Mouse (Mus musculus) stomach, embryonic 15.5 days (tissue): ENCODE data around the gene OR5BS1P. TPM values are rescaled to one million over a fixed set of nuclear protein-coding genes. Genes with fewer than 3 reads are reported as not detected.
"Not testable (repeated sequence)": the region's sequence is repeated elsewhere in the genome, so short reads cannot be mapped to it uniquely, and the experiment has no call there.

Source experiments
- ATAC-seq: fragments of 200-750 bp; cut with Nextera tagmentation; 2 replicates; pipeline ENCODE4 v1.8.0; 2017; ENCODE audit warnings: low read depth, moderate number of reproducible peaks, moderate TSS enrichment; ENCODE audit not compliant: insufficient read depth, low FRiP score
- H3K27ac ChIP-seq: fragments of 300-500 bp; sonication (generic); 2 replicates; pipeline ENCODE4 v1.5.1; 2015; ENCODE audit warnings: mild to moderate bottlenecking, inconsistent platforms
- H3K27me3 ChIP-seq: fragments of 300-500 bp; sonication (generic); replicated peaks from 2 replicates; pipeline ENCODE4 v1.6.1; 2015; ENCODE audit warnings: inconsistent platforms
- H3K36me3 ChIP-seq: fragments of 300-500 bp; sonication (generic); 2 replicates; pipeline ENCODE4 v1.6.1; 2015; ENCODE audit warnings: inconsistent platforms
- H3K4me1 ChIP-seq: fragments of 300-500 bp; sonication (generic); 2 replicates; pipeline ENCODE4 v1.6.1; 2015; ENCODE audit warnings: inconsistent platforms
- H3K4me2 ChIP-seq: fragments of 300-500 bp; sonication (generic); 2 replicates; pipeline ENCODE4 v1.6.1; 2015; ENCODE audit warnings: mild to moderate bottlenecking, inconsistent platforms
- H3K4me3 ChIP-seq: fragments of 300-500 bp; sonication (generic); replicated peaks from 2 replicates; pipeline ENCODE4 v1.5.1; 2015; ENCODE audit warnings: inconsistent platforms
- H3K9ac ChIP-seq: fragments of 300-500 bp; sonication (generic); 2 replicates; pipeline ENCODE4 v1.6.1; 2015; ENCODE audit warnings: inconsistent platforms
- H3K9me3 ChIP-seq: fragments of 300-500 bp; sonication (generic); 2 replicates; pipeline ENCODE4 v1.6.1; 2016; ENCODE audit warnings: inconsistent platforms
- WGBS: fragments of 180-500 bp; shearing (Covaris S2); methylation state at CpG from one replicate; pipeline ENCODE4 v1.1.7; 2015; 5-methylcytosine and 5-hydroxymethylcytosine counted together
- polyA plus RNA-seq: library from polyadenylated mRNA; unstranded; fragments of >200 nt; fragmentation: Nextera tagmentation; extraction: Ambion mirVana; gene quantifications from 2 replicates; pipeline ENCODE4 v1.2.1, GENCODE M21; 2015

Gene OR5BS1P
- not detected in 2 replicates for polyA plus RNA-seq

GRCm38 (mm10) chr15:98469596-98469995 is at the start of gene OR5BS1P:
OR5BS1P (plus strand) TSS chr15:98469896.
- H3K9ac ChIP-seq = no peak within 1 kb of the TSS
- H3K9me3 ChIP-seq = no peaks in the 10 kb centered on the region
- H3K27ac ChIP-seq = no peak within 1 kb of the TSS
- H3K4me3 ChIP-seq = no peak within 1 kb of the TSS
- H3K27me3 ChIP-seq = no peaks in the 10 kb centered on the region
- 94% methylated on average over 4 of the region's 4 CpGs for WGBS
- no peak within 1 kb of the TSS for H3K4me2 ChIP-seq
- H3K36me3 ChIP-seq = no peaks in the 10 kb centered on the region
- no peaks in the 10 kb centered on the region for H3K4me1 ChIP-seq
- no peak for ATAC-seq

GRCm38 (mm10) chr15:98420897-98421296 is 48.8 kb upstream of the OR5BS1P start:
- Histone ChIP-seq H3K4me3 (no peak overlapping the region), H3K4me2 (no peak overlapping the region), H3K4me1 (no peaks in the 10 kb centered on the region), H3K36me3 (no peaks in the 10 kb centered on the region), H3K27me3 (no peaks in the 10 kb centered on the region), H3K9me3 (no peaks in the 10 kb centered on the region), H3K27ac (no peak overlapping the region), H3K9ac (no peak overlapping the region)
- 56% methylated on average over 4 of the region's 4 CpGs for WGBS
- ATAC-seq = no peak

GRCm38 (mm10) chr15:98424326-98424725 is 45.4 kb upstream of the OR5BS1P start:
- no peaks in the 10 kb centered on the region for H3K36me3 ChIP-seq
- H3K9ac ChIP-seq = no peak overlapping the region
- H3K9me3 ChIP-seq = no peaks in the 10 kb centered on the region
- no peak overlapping the region for H3K4me2 ChIP-seq
- no peak overlapping the region for H3K4me3 ChIP-seq
- no peak for ATAC-seq
- no peaks in the 10 kb centered on the region for H3K4me1 ChIP-seq
- H3K27me3 ChIP-seq = no peaks in the 10 kb centered on the region
- no peak overlapping the region for H3K27ac ChIP-seq
- WGBS = 59% methylated on average over 14 of the region's 14 CpGs

GRCm38 (mm10) chr15:98424753-98425152 is 44.9 kb upstream of the OR5BS1P start:
- no peak for ATAC-seq
- Histone ChIP-seq H3K4me2 (no peak overlapping the region), H3K9ac (no peak overlapping the region), H3K27ac (no peak overlapping the region), H3K36me3 (no peaks in the 10 kb centered on the region), H3K4me1 (no peaks in the 10 kb centered on the region), H3K9me3 (no peaks in the 10 kb centered on the region), H3K4me3 (no peak overlapping the region), H3K27me3 (no peaks in the 10 kb centered on the region)
- 50% methylated on average over 6 of the region's 6 CpGs for WGBS

GRCm38 (mm10) chr15:98425188-98425587 is 44.5 kb upstream of the OR5BS1P start:
- Histone ChIP-seq H3K9ac (no peak overlapping the region), H3K27me3 (no peaks in the 10 kb centered on the region), H3K36me3 (no peaks in the 10 kb centered on the region), H3K9me3 (no peaks in the 10 kb centered on the region), H3K4me3 (no peak overlapping the region), H3K4me1 (no peaks in the 10 kb centered on the region), H3K4me2 (no peak overlapping the region), H3K27ac (no peak overlapping the region)
- WGBS = 74% methylated on average over 7 of the region's 7 CpGs
- ATAC-seq = no peak; the same call in 1 of the 2 replicates

- 76% methylated on average over 5 of the region's 5 CpGs for WGBS
- not testable (repeated sequence) for H3K9me3 ChIP-seq, ATAC-seq
These were observed 38.8 kb upstream of the OR5BS1P start, which contains the start of gene Olfr282 for GRCm38 (mm10) chr15:98430925-98431324. Olfr282 (plus strand) TSS chr15:98431225.

GRCm38 (mm10) chr15:98444561-98444960 is 25.1 kb upstream of the OR5BS1P start:
- H3K27ac ChIP-seq = no peak overlapping the region
- H3K27me3 ChIP-seq = no peaks in the 10 kb centered on the region
- no peaks in the 10 kb centered on the region for H3K36me3 ChIP-seq
- H3K9me3 ChIP-seq = no peaks in the 10 kb centered on the region
- H3K4me3 ChIP-seq = no peak overlapping the region
- no peak overlapping the region for H3K9ac ChIP-seq
- no peaks in the 10 kb centered on the region for H3K4me1 ChIP-seq
- no peak overlapping the region for H3K4me2 ChIP-seq
- WGBS = 74% methylated on average over 3 of the region's 3 CpGs
- no peak for ATAC-seq

More at GRCm38 (mm10) chr15:98430925-98431324, 38.8 kb upstream of the OR5BS1P start, which contains the start of gene Olfr282:
- H3K27ac ChIP-seq, H3K4me1 ChIP-seq, H3K4me2 ChIP-seq, H3K36me3 ChIP-seq, H3K9ac ChIP-seq, H3K27me3 ChIP-seq, H3K4me3 ChIP-seq: not testable (repeated sequence)

GRCm38 (mm10) chr15:98448521-98448920 is 21.2 kb upstream of the OR5BS1P start:
- 50% methylated on average over 4 of the region's 4 CpGs for WGBS
- ATAC-seq = no peak

GRCm38 (mm10) chr15:98452288-98452687 is 17.4 kb upstream of the OR5BS1P start, which contains the start of gene Olfr281:
Olfr281 (plus strand) TSS chr15:98452588.
- Histone ChIP-seq H3K4me3 (no peak within 1 kb of the TSS), H3K9ac (no peak within 1 kb of the TSS), H3K36me3 (no peaks in the 10 kb centered on the region), H3K27me3 (no peaks in the 10 kb centered on the region), H3K4me2 (no peak within 1 kb of the TSS), H3K27ac (no peak within 1 kb of the TSS), H3K4me1 (no peaks in the 10 kb centered on the region), H3K9me3 (no peaks in the 10 kb centered on the region)
- ATAC-seq = no peak
- WGBS = 87% methylated on average over 7 of the region's 7 CpGs

More at GRCm38 (mm10) chr15:98448521-98448920, 21.2 kb upstream of the OR5BS1P start:
- Histone ChIP-seq H3K9me3 (no peaks in the 10 kb centered on the region), H3K9ac (no peak overlapping the region), H3K27me3 (no peaks in the 10 kb centered on the region), H3K4me2 (no peak overlapping the region), H3K4me3 (no peak overlapping the region), H3K36me3 (no peaks in the 10 kb centered on the region), H3K4me1 (no peaks in the 10 kb centered on the region), H3K27ac (no peak overlapping the region)

- 92% methylated on average over 13 of the region's 13 CpGs for WGBS
- H3K4me1 ChIP-seq = no peaks in the 10 kb centered on the region
- no peak overlapping the region for H3K27ac ChIP-seq
- no peak overlapping the region for H3K4me2 ChIP-seq
- H3K27me3 ChIP-seq = no peaks in the 10 kb centered on the region
- no peaks in the 10 kb centered on the region for H3K36me3 ChIP-seq
- H3K9ac ChIP-seq = no peak overlapping the region
- H3K4me3 ChIP-seq = no peak overlapping the region
- H3K9me3 ChIP-seq = no peaks in the 10 kb centered on the region
- ATAC-seq = no peak
These were observed 1.8 kb downstream of the OR5BS1P start for GRCm38 (mm10) chr15:98471539-98471938.

- WGBS = 75% methylated on average over 10 of the region's 10 CpGs
- H3K9me3 ChIP-seq = no peaks in the 10 kb centered on the region
- ATAC-seq = no peak
- no peaks in the 10 kb centered on the region for H3K36me3 ChIP-seq
- no peaks in the 10 kb centered on the region for H3K27me3 ChIP-seq
- no peak overlapping the region for H3K4me3 ChIP-seq
- H3K4me1 ChIP-seq = no peaks in the 10 kb centered on the region
- H3K4me2 ChIP-seq = no peak overlapping the region
- no peak overlapping the region for H3K27ac ChIP-seq
- no peak overlapping the region for H3K9ac ChIP-seq
These were observed 5.3 kb downstream of the OR5BS1P start for GRCm38 (mm10) chr15:98474958-98475357.

GRCm38 (mm10) chr15:98475382-98475781 is 5.7 kb downstream of the OR5BS1P start:
- 46% methylated on average over 10 of the region's 10 CpGs for WGBS
- Histone ChIP-seq H3K4me1 (no peaks in the 10 kb centered on the region), H3K27me3 (no peaks in the 10 kb centered on the region), H3K36me3 (no peaks in the 10 kb centered on the region), H3K9ac (no peak overlapping the region), H3K27ac (no peak overlapping the region), H3K4me2 (no peak overlapping the region), H3K4me3 (no peak overlapping the region), H3K9me3 (no peaks in the 10 kb centered on the region)
- no peak for ATAC-seq

- no peak for ATAC-seq
- H3K36me3 ChIP-seq = no peaks in the 10 kb centered on the region
- H3K27me3 ChIP-seq = no peaks in the 10 kb centered on the region
- H3K4me3 ChIP-seq = no peak overlapping the region
- WGBS = 80% methylated on average over 5 of the region's 5 CpGs
- H3K9ac ChIP-seq = no peak overlapping the region
- H3K4me2 ChIP-seq = no peak overlapping the region
- no peaks in the 10 kb centered on the region for H3K4me1 ChIP-seq
- H3K9me3 ChIP-seq = no peaks in the 10 kb centered on the region
- H3K27ac ChIP-seq = no peak overlapping the region
These were observed 6.6 kb downstream of the OR5BS1P start for GRCm38 (mm10) chr15:98476281-98476680.
